Mouse (Mus musculus): ENCODE data around the gene Slc34a1. TPM values are rescaled to one million over a fixed set of nuclear protein-coding genes. Genes with fewer than 3 reads are reported as not detected.

Slc34a1 gene
- total RNA-seq, 1 experiment: not detected

DNA sequence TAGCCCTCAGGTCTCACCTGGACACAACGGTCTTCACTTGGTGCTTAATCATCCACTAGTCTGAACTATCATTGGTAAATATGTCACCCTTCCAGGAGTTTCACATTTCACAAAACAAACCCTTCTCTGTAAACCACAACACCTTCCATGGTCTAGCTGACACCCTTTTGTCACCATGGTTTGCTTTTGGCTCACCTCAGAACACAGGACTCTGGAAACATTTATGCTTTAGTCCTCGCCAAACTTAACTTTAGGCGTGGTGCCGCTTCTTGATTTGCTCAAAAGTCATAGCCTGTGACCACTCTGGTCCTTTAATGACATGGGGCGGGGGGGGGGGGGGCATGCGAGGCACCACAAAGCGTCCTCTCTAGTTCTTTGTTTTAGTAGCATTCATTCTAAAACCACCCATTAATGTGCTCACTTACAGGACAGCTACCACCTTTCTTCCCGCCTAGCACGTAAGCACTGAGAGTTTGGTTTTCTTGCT, 45.9 kb downstream of the Slc34a1 start:
- TF ChIP-seq CHD2 (IDR thresholded peaks at IDR 0.05; ENCODE audit: low read depth, low read length) (no peak), HCFC1 (IDR thresholded peaks at IDR 0.05; ENCODE audit: borderline replicate concordance, insufficient read depth, low read length) (no peak), MAFK (IDR thresholded peaks at IDR 0.05; ENCODE audit: insufficient read depth, low read depth, low read length) (no peak), ZNF384 (IDR thresholded peaks at IDR 0.05; ENCODE audit: low read depth, low read length) (no peak)
- peaks cover 5% of the 10 kb centered on the region; the same call in 1 of the 2 replicates for H3K36me3 ChIP-seq (ENCODE audit: control insufficient read depth, insufficient read depth, low read length, poor library complexity, severe bottlenecking)
- peak overlapping the region; percentile 81 for H3K9ac ChIP-seq (ENCODE audit: insufficient read depth, low read depth, low read length, poor library complexity, severe bottlenecking)
- DNase-seq (ENCODE audit: low read depth, low spot score): no peak
- peak overlapping the region; percentile 78 to 90; a peak in 3 of 4 replicates for H3K4me3 ChIP-seq (ENCODE audit: insufficient read depth in 1 of 2, low read depth in 1 of 2, low read length in 2 of 2, poor library complexity in 1 of 2, severe bottlenecking in 1 of 2)
- H3K9me3 ChIP-seq (ENCODE audit: control insufficient read depth, insufficient read depth, low read depth, low read length): no peaks in the 10 kb centered on the region
- H3K4me1 ChIP-seq (ENCODE audit: control insufficient read depth in 2 of 2, insufficient read depth in 2 of 2, low read length in 2 of 2, poor library complexity in 1 of 2): peaks cover 7 to 27% of the 10 kb centered on the region in 2 experiments
- peak overlapping the region; percentile 99; the same call in 1 of the 2 replicates for H3K27ac ChIP-seq (ENCODE audit: insufficient read depth, low read depth, low read length, poor library complexity, severe bottlenecking)
- in situ Hi-C loops (cut with MboI; ENCODE audit: low sequenced_read_pairs in 2 of 2, unreplicated experiment in 2 of 2): no loop called here

DNA sequence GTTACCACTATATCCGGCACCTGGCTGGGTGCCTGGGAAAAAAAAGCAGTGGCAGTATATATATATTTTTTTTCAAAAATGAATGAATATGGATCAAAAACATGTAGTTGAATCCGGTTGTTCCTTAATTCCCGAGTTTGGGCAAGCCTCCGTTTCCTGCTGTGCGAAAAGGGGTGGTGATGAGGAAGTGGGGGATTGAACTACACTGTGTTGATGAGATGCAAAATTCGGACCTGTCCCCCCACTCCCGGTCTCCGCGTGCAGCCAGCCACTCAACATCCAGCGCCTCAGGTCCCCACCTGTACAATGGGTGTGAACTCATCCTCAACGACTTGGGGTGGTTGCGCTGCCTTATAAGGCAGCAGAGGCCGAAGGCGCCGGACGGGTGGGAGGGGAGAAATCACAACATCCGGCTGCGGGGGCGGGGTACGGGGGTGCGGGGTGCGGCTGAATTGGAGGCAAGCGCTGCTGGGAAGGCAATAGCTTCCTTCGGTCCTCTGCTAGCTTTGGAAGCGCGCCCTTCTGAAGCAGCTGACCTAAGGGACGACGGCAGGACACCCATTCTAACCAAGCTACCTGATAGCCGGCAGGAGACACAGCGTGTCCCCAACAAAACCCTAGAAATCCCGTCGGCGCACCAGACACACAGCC, 46.4 kb downstream of the Slc34a1 start:
- peak; percentile 9; the same call in 1 of the 2 replicates for TF ChIP-seq ZC3H11A (IDR thresholded peaks at IDR 0.05; ENCODE audit: borderline replicate concordance, low read depth, low read length)
- 0 out of 2 replicates have a peak, but pooled peaks have one; percentile 8 for TF ChIP-seq HCFC1 (IDR thresholded peaks at IDR 0.05; ENCODE audit: borderline replicate concordance, insufficient read depth, low read length)
- no peak for TF ChIP-seq CHD2 (IDR thresholded peaks at IDR 0.05; ENCODE audit: low read depth, low read length)
- in situ Hi-C loops (cut with MboI; ENCODE audit: low sequenced_read_pairs in 2 of 2, unreplicated experiment in 2 of 2): no loop called here
- peak; percentile 68 for DNase-seq (ENCODE audit: low read depth, low spot score)

DNA sequence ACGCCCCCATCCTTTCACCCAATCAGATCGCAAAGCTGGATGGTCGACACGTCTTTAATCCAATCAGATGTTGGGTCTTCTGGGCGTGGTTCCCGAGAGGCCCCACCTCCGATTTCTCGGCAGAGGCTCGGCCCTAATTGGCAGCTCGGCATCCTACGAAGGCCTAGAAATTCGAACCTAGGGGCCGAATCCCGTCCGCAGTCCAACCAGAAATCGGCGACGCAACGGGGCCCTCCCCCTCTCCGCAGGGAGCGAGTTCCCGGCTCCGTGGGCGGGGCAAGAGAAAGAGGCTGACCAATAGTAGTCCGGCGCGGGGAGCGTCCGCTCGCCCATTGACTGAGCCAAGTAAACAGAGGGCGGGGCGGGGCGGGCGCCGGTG, 46.9 kb downstream of the Slc34a1 start, which contains the start of gene Grk6:
Grk6 (plus strand) TSS at position 136 of the 379 bp plus-strand sequence.
- peak within 1 kb of the TSS; percentile 90 for H3K4me3 ChIP-seq (ENCODE audit: insufficient read depth in 1 of 2, low read depth in 1 of 2, low read length in 2 of 2, poor library complexity in 1 of 2, severe bottlenecking in 1 of 2)
- H3K9ac ChIP-seq (ENCODE audit: insufficient read depth, low read depth, low read length, poor library complexity, severe bottlenecking): peak within 1 kb of the TSS; percentile 92
- H3K27ac ChIP-seq (ENCODE audit: insufficient read depth, low read depth, low read length, poor library complexity, severe bottlenecking): peak within 1 kb of the TSS; percentile 99
- H3K36me3 ChIP-seq (ENCODE audit: control insufficient read depth, insufficient read depth, low read length, poor library complexity, severe bottlenecking): peaks cover 10% of the 10 kb centered on the region; the same call in 1 of the 2 replicates
- peaks cover 10 to 36% of the 10 kb centered on the region in 2 experiments for H3K4me1 ChIP-seq (ENCODE audit: control insufficient read depth in 2 of 2, insufficient read depth in 2 of 2, low read length in 2 of 2, poor library complexity in 1 of 2)
- peak; percentile 100 for DNase-seq (ENCODE audit: low read depth, low spot score)
- peak; percentile 86 for TF ChIP-seq CHD2 (IDR thresholded peaks at IDR 0.05; ENCODE audit: low read depth, low read length)
- no peak for TF ChIP-seq HCFC1 (IDR thresholded peaks at IDR 0.05; ENCODE audit: borderline replicate concordance, insufficient read depth, low read length)
- no peak for TF ChIP-seq MAFK (IDR thresholded peaks at IDR 0.05; ENCODE audit: insufficient read depth, low read depth, low read length)
- no peak for TF ChIP-seq ZC3H11A (IDR thresholded peaks at IDR 0.05; ENCODE audit: borderline replicate concordance, low read depth, low read length)
- TF ChIP-seq ZNF384 (IDR thresholded peaks at IDR 0.05; ENCODE audit: low read depth, low read length): no peak
- no peaks in the 10 kb centered on the region for H3K9me3 ChIP-seq (ENCODE audit: control insufficient read depth, insufficient read depth, low read depth, low read length)
- in situ Hi-C loops (cut with MboI; ENCODE audit: low sequenced_read_pairs in 2 of 2, unreplicated experiment in 2 of 2): no loop called here

More for the DNA sequence above, 46.4 kb downstream of the Slc34a1 start:
- Histone ChIP-seq H3K9ac (ENCODE audit: insufficient read depth, low read depth, low read length, poor library complexity, severe bottlenecking) (peak overlapping the region; percentile 82), H3K4me3 (ENCODE audit: insufficient read depth in 1 of 2, low read depth in 1 of 2, low read length in 2 of 2, poor library complexity in 1 of 2, severe bottlenecking in 1 of 2) (peak overlapping the region; percentile 78 to 90), H3K9me3 (ENCODE audit: control insufficient read depth, insufficient read depth, low read depth, low read length) (no peaks in the 10 kb centered on the region), H3K27ac (ENCODE audit: insufficient read depth, low read depth, low read length, poor library complexity, severe bottlenecking) (peak overlapping the region; percentile 99), H3K36me3 (ENCODE audit: control insufficient read depth, insufficient read depth, low read length, poor library complexity, severe bottlenecking) (peaks cover 5% of the 10 kb centered on the region; the same call in 1 of the 2 replicates), H3K4me1 (ENCODE audit: control insufficient read depth in 2 of 2, insufficient read depth in 2 of 2, low read length in 2 of 2, poor library complexity in 1 of 2) (peaks cover 7 to 33% of the 10 kb centered on the region in 2 experiments)

DNA sequence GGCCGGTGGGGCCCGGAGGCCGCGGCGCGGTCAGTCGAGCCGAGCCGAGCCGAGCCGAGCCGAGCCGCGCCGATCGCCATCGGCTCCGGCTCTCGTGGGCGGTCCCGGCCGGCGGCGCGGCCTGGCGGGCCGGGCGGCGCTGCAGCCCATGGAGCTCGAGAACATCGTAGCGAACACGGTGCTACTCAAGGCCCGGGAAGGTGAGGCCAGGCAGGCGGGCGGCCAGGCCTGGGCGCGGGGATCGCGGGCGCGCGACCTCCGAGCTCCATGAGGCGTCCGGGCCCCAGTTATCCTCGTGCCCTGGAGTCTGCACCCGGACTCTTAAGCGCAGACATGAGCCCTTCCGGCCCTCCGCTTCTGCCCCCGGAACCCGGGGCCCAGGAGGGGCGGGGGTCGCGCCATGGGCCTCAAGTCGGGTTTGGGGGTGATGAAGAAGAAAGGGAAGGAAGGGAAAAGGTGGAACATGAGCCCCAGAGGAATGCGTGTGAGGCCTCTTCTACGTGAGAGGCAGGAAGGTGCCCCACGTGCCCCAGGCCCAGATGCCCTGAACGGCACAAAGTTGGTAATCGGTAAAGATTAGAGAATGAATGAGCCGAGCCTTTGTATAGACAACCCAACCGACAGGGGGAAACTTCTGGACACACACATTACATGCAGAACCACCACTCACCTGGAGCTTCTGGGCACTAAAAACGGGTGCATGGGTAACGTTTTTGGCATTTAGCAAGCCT, 47.5 kb downstream of the Slc34a1 start:
- Histone ChIP-seq H3K9ac (ENCODE audit: insufficient read depth, low read depth, low read length, poor library complexity, severe bottlenecking) (peak overlapping the region; percentile 92), H3K9me3 (ENCODE audit: control insufficient read depth, insufficient read depth, low read depth, low read length) (no peaks in the 10 kb centered on the region), H3K27ac (ENCODE audit: insufficient read depth, low read depth, low read length, poor library complexity, severe bottlenecking) (peak overlapping the region; percentile 84; the same call in 1 of the 2 replicates), H3K4me3 (ENCODE audit: insufficient read depth in 1 of 2, low read depth in 1 of 2, low read length in 2 of 2, poor library complexity in 1 of 2, severe bottlenecking in 1 of 2) (peak overlapping the region; percentile 90), H3K36me3 (ENCODE audit: control insufficient read depth, insufficient read depth, low read length, poor library complexity, severe bottlenecking) (peaks cover 13% of the 10 kb centered on the region), H3K4me1 (ENCODE audit: control insufficient read depth in 2 of 2, insufficient read depth in 2 of 2, low read length in 2 of 2, poor library complexity in 1 of 2) (peaks cover 10 to 38% of the 10 kb centered on the region in 2 experiments)
- TF ChIP-seq HCFC1 (IDR thresholded peaks at IDR 0.05; ENCODE audit: borderline replicate concordance, insufficient read depth, low read length) (0 out of 2 replicates have a peak, but pooled peaks have one; percentile 4), CHD2 (IDR thresholded peaks at IDR 0.05; ENCODE audit: low read depth, low read length) (no peak)
- no peak for DNase-seq (ENCODE audit: low read depth, low spot score)
- in situ Hi-C loops (cut with MboI; ENCODE audit: low sequenced_read_pairs in 2 of 2, unreplicated experiment in 2 of 2): no loop called here
